Mouse (Mus musculus) forebrain, embryonic 11.5 days (tissue): Measurements from ENCODE around the gene Manbal. TPM values are rescaled to one million over a fixed set of nuclear protein-coding genes. Genes with fewer than 3 reads are reported as not detected.

ENCODE experiments used
- ATAC-seq: fragments of 200-750 bp; cut with Nextera tagmentation; replicated peaks from 2 replicates; pipeline ENCODE4 v1.8.0; 2017; ENCODE audit warnings: moderate TSS enrichment; ENCODE audit not compliant: low FRiP score
- DNase-seq: peaks from one replicate; pipeline ENCODE4 v3.0.0-alpha.2; 2017; ENCODE audit warnings: low spot score
- H3K27ac ChIP-seq: fragments of 300-500 bp; sonication (generic); 2 replicates; pipeline ENCODE4 v1.5.1; 2014; ENCODE audit warnings: low read depth, low read length
- H3K27me3 ChIP-seq: fragments of 300-500 bp; sonication (generic); 2 replicates; pipeline ENCODE4 v1.6.1; 2014; ENCODE audit warnings: mild to moderate bottlenecking, low read length, mixed read lengths; ENCODE audit not compliant: control insufficient read depth, insufficient read depth
- H3K36me3 ChIP-seq: fragments of 300-500 bp; sonication (generic); 2 replicates; pipeline ENCODE4 v1.6.1; 2014; ENCODE audit warnings: mild to moderate bottlenecking, low read length, moderate library complexity, mixed read lengths; ENCODE audit not compliant: control insufficient read depth, insufficient read depth
- H3K4me1 ChIP-seq: fragments of 300-500 bp; sonication (generic); replicated peaks from 2 replicates; pipeline ENCODE4 v1.6.1; 2014; ENCODE audit warnings: low read length, mixed read lengths; ENCODE audit not compliant: control insufficient read depth, insufficient read depth
- H3K4me2 ChIP-seq: fragments of 300-500 bp; sonication (generic); 2 replicates; pipeline ENCODE4 v1.6.1; 2014; ENCODE audit warnings: low read depth, mild to moderate bottlenecking, low read length, moderate library complexity, mixed read lengths; ENCODE audit not compliant: severe bottlenecking
- H3K4me3 ChIP-seq: fragments of 300-500 bp; sonication (generic); 2 replicates; pipeline ENCODE4 v1.5.1; 2014; ENCODE audit warnings: low read depth, low read length
- H3K9ac ChIP-seq: fragments of 300-500 bp; sonication (generic); 2 replicates; pipeline ENCODE4 v1.6.1; 2014; ENCODE audit warnings: low read length
- H3K9me3 ChIP-seq: fragments of 300-500 bp; sonication (generic); 2 replicates; pipeline ENCODE4 v1.6.1; 2016; ENCODE audit warnings: low read length, mixed read lengths; ENCODE audit not compliant: control insufficient read depth
- WGBS: fragments of 180-500 bp; shearing (Covaris S2); extraction: QIAGEN DNeasy Blood & Tissue Kit; methylation state at CpG from one replicate; pipeline ENCODE4 v1.1.7; 2014; 5-methylcytosine and 5-hydroxymethylcytosine counted together
- polyA plus RNA-seq: library from polyadenylated mRNA; unstranded; fragments of >200 nt; fragmentation: Nextera tagmentation; extraction: Ambion mirVana; gene quantifications from 2 replicates; pipeline ENCODE4 v1.2.1, GENCODE M21; 2014

Manbal gene
- polyA plus RNA-seq, 1 experiment from 2014 or later = 31.0 TPM

- H3K4me3 ChIP-seq = no peak overlapping the region
- H3K36me3 ChIP-seq = no peaks in the 10 kb centered on the region
- no peak overlapping the region for H3K4me2 ChIP-seq
- DNase-seq = no peak
- no peaks in the 10 kb centered on the region for H3K27me3 ChIP-seq
- ATAC-seq = no peak
- no peaks in the 10 kb centered on the region for H3K4me1 ChIP-seq
- WGBS = 86% methylated on average over 7 of the region's 7 CpGs
- no peaks in the 10 kb centered on the region for H3K9me3 ChIP-seq
- no peak overlapping the region for H3K9ac ChIP-seq
- no peak overlapping the region for H3K27ac ChIP-seq
Observed at GRCm38 (mm10) chr2:157407596-157407995, 40.2 kb downstream of the Manbal start.

- no peak for ATAC-seq
Observed at GRCm38 (mm10) chr2:157409793-157410533, 42.6 kb downstream of the Manbal start.

GRCm38 (mm10) chr2:157411151-157411693 lies 43.8 kb downstream of the Manbal start:
- Histone ChIP-seq H3K27me3 (no peaks in the 10 kb centered on the region), H3K9ac (no peak overlapping the region), H3K4me3 (no peak overlapping the region), H3K4me2 (no peak overlapping the region), H3K4me1 (no peaks in the 10 kb centered on the region), H3K9me3 (no peaks in the 10 kb centered on the region), H3K27ac (no peak overlapping the region), H3K36me3 (no peaks in the 10 kb centered on the region)
- DNase-seq (no peak), ATAC-seq (no peak)
- WGBS = 91% methylated on average over 6 of the region's 6 CpGs

More at GRCm38 (mm10) chr2:157409793-157410533, 42.6 kb downstream of the Manbal start:
- Histone ChIP-seq H3K9me3 (no peaks in the 10 kb centered on the region), H3K27ac (no peak overlapping the region), H3K4me2 (no peak overlapping the region), H3K9ac (no peak overlapping the region), H3K4me1 (no peaks in the 10 kb centered on the region), H3K4me3 (no peak overlapping the region), H3K36me3 (no peaks in the 10 kb centered on the region), H3K27me3 (no peaks in the 10 kb centered on the region)
- WGBS = 70% methylated on average over 12 of the region's 12 CpGs
- DNase-seq = no peak

- Histone ChIP-seq H3K9ac (no peak overlapping the region), H3K4me1 (no peaks in the 10 kb centered on the region), H3K27ac (no peak overlapping the region), H3K4me3 (no peak overlapping the region), H3K27me3 (no peaks in the 10 kb centered on the region), H3K4me2 (no peak overlapping the region), H3K9me3 (no peaks in the 10 kb centered on the region), H3K36me3 (no peaks in the 10 kb centered on the region)
- ATAC-seq (no peak), DNase-seq (no peak)
- WGBS = 85% methylated on average over 7 of the region's 7 CpGs
Observed at GRCm38 (mm10) chr2:157412497-157412896, 45.1 kb downstream of the Manbal start.

- peaks cover 7% of the 10 kb centered on the region for H3K4me1 ChIP-seq
- H3K9ac ChIP-seq = no peak overlapping the region
- no peaks in the 10 kb centered on the region for H3K27me3 ChIP-seq
- ATAC-seq (no peak), DNase-seq (no peak)
- H3K4me2 ChIP-seq = no peak overlapping the region
- no peaks in the 10 kb centered on the region for H3K36me3 ChIP-seq
- H3K9me3 ChIP-seq = no peaks in the 10 kb centered on the region
- 75% methylated on average over 6 of the region's 6 CpGs for WGBS
- no peak overlapping the region for H3K4me3 ChIP-seq
- no peak overlapping the region for H3K27ac ChIP-seq
Observed at GRCm38 (mm10) chr2:157417229-157417628, 49.8 kb downstream of the Manbal start.

- H3K9ac ChIP-seq = peak within 1 kb of the TSS; percentile 29; the same call in 1 of the 2 replicates
- H3K36me3 ChIP-seq = no peaks in the 10 kb centered on the region
- H3K4me1 ChIP-seq = peaks cover 10% of the 10 kb centered on the region
- H3K9me3 ChIP-seq = no peaks in the 10 kb centered on the region
- H3K4me3 ChIP-seq = no peak within 1 kb of the TSS
- no peak within 1 kb of the TSS for H3K27ac ChIP-seq
- DNase-seq = no peak
- no peaks in the 10 kb centered on the region for H3K27me3 ChIP-seq
- ATAC-seq = no peak
- no peak within 1 kb of the TSS for H3K4me2 ChIP-seq
- WGBS = 12% methylated on average over 13 of the region's 13 CpGs
Observed at GRCm38 (mm10) chr2:157418206-157418605, 50.8 kb downstream of the Manbal start, which contains the start of gene Src. Gene Src (plus strand): TSS chr2:157418444.

- Histone ChIP-seq H3K9ac (peak overlapping the region; percentile 29; the same call in 1 of the 2 replicates), H3K27ac (no peak overlapping the region), H3K9me3 (no peaks in the 10 kb centered on the region), H3K27me3 (no peaks in the 10 kb centered on the region), H3K36me3 (no peaks in the 10 kb centered on the region), H3K4me2 (no peak overlapping the region), H3K4me1 (peaks cover 12% of the 10 kb centered on the region), H3K4me3 (no peak overlapping the region)
- WGBS = 2% methylated on average over 7 of the region's 7 CpGs
- DNase-seq (no peak), ATAC-seq (no peak)
Observed at GRCm38 (mm10) chr2:157418609-157419071, 51.2 kb downstream of the Manbal start.

- no peaks in the 10 kb centered on the region for H3K9me3 ChIP-seq
- no peak overlapping the region for H3K4me2 ChIP-seq
- H3K27ac ChIP-seq = no peak overlapping the region
- peaks cover 12% of the 10 kb centered on the region for H3K4me1 ChIP-seq
- ATAC-seq (no peak), DNase-seq (no peak)
- H3K4me3 ChIP-seq = no peak overlapping the region
- H3K36me3 ChIP-seq = no peaks in the 10 kb centered on the region
- no peaks in the 10 kb centered on the region for H3K27me3 ChIP-seq
- H3K9ac ChIP-seq = no peak overlapping the region
Observed at GRCm38 (mm10) chr2:157419506-157419905, 52.1 kb downstream of the Manbal start.

GRCm38 (mm10) chr2:157420404-157420803 lies 53.0 kb downstream of the Manbal start:
- Histone ChIP-seq H3K4me3 (no peak overlapping the region), H3K4me1 (peaks cover 18% of the 10 kb centered on the region), H3K27me3 (no peaks in the 10 kb centered on the region), H3K9ac (no peak overlapping the region), H3K36me3 (no peaks in the 10 kb centered on the region), H3K27ac (no peak overlapping the region), H3K4me2 (no peak overlapping the region), H3K9me3 (no peaks in the 10 kb centered on the region)
- DNase-seq (no peak), ATAC-seq (no peak)
- 83% methylated on average over 4 of the region's 4 CpGs for WGBS
